Mouse (Mus musculus) bone marrow macrophage, adult 2 months (primary cell): ENCODE data around the gene Ccdc194. TPM values are rescaled to one million over a fixed set of nuclear protein-coding genes. Genes with fewer than 3 reads are reported as not detected.
A peak's percentile ranks its signal among the peaks of the same experiment; 100 is the strongest.

Experiments used
- H3K27ac ChIP-seq: 2 replicates; pipeline ENCODE4 v1.5.1; 2012; ENCODE audit warnings: low read depth, low read length; ENCODE audit not compliant: insufficient read depth
- H3K4me1 ChIP-seq: 2 replicates; pipeline ENCODE4 v1.6.1; 2012; ENCODE audit warnings: low read length; ENCODE audit not compliant: control insufficient read depth, insufficient read depth
- H3K4me3 ChIP-seq: 2 replicates; pipeline ENCODE4 v1.5.1; 2012; ENCODE audit warnings: mild to moderate bottlenecking, low read length, moderate library complexity; ENCODE audit not compliant: insufficient read depth
- CTCF ChIP-seq: IDR thresholded peaks from 2 replicates; pipeline ENCODE4 v1.5.1; 2012; ENCODE audit warnings: low read depth, mild to moderate bottlenecking, low read length, moderate library complexity
- POLR2A ChIP-seq: IDR thresholded peaks from 2 replicates; pipeline ENCODE4 v1.6.1; 2012; ENCODE audit warnings: mild to moderate bottlenecking, low read depth, low read length, borderline replicate concordance
- polyA plus RNA-seq: library from polyadenylated mRNA; stranded (reverse); fragments of >200 nt; gene quantifications from 2 replicates; pipeline ENCODE4 v1.2.4, GENCODE M21; 2012; ENCODE audit not compliant: missing spikeins, insufficient read depth, insufficient read length

Ccdc194 gene
- polyA plus RNA-seq, 1 experiment: 0.40 TPM

- H3K4me1 ChIP-seq: peaks cover 5% of the 10 kb centered on the region; the same call in 1 of the 2 replicates
- H3K27ac ChIP-seq: no peak within 1 kb of the TSS
- peak within 1 kb of the TSS; percentile 72 for H3K4me3 ChIP-seq
- TF ChIP-seq POLR2A (no peak), CTCF (no peak)
These were observed 40.1 kb downstream of the Ccdc194 start, which contains the start of gene Ano8 for GRCm38 (mm10) chr8:71485142-71486135. Gene Ano8, minus strand, starts transcription at chr8:71485963.

- Histone ChIP-seq H3K4me3 (peak overlapping the region; percentile 72), H3K27ac (no peak overlapping the region), H3K4me1 (peaks cover 5% of the 10 kb centered on the region; the same call in 1 of the 2 replicates)
- TF ChIP-seq CTCF (no peak), POLR2A (no peak)
These were observed 40.8 kb downstream of the Ccdc194 start for GRCm38 (mm10) chr8:71484736-71485135.

DNA sequence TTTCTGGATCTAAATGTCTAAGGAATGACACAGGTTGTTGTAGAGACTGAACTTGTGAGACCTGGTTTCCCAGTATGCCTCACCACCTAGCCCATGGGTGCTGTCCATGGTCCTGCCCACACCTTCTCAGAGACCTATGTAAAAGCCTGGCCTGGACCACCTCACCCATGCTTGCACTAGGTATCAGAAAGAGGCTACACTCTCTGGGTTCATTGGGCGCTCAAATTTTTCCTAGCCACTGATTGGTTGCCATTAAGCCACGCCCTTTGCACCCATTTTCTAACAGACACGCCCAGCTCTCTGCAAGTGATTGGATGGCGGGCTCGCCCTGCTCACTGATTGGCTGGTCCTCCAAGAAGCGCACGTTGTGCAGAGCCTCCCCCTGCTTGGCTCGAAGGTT lies 41.6 kb downstream of the Ccdc194 start:
- Histone ChIP-seq H3K4me3 (no peak overlapping the region), H3K27ac (no peak overlapping the region), H3K4me1 (peaks cover 5% of the 10 kb centered on the region; the same call in 1 of the 2 replicates)
- no peak for TF ChIP-seq POLR2A
- TF ChIP-seq CTCF: no peak

GRCm38 (mm10) chr8:71478943-71479342 lies 46.6 kb downstream of the Ccdc194 start:
- no peak overlapping the region for H3K27ac ChIP-seq
- no peak overlapping the region for H3K4me3 ChIP-seq
- peaks cover 8% of the 10 kb centered on the region for H3K4me1 ChIP-seq
- no peak for TF ChIP-seq POLR2A
- TF ChIP-seq CTCF: no peak

DNA sequence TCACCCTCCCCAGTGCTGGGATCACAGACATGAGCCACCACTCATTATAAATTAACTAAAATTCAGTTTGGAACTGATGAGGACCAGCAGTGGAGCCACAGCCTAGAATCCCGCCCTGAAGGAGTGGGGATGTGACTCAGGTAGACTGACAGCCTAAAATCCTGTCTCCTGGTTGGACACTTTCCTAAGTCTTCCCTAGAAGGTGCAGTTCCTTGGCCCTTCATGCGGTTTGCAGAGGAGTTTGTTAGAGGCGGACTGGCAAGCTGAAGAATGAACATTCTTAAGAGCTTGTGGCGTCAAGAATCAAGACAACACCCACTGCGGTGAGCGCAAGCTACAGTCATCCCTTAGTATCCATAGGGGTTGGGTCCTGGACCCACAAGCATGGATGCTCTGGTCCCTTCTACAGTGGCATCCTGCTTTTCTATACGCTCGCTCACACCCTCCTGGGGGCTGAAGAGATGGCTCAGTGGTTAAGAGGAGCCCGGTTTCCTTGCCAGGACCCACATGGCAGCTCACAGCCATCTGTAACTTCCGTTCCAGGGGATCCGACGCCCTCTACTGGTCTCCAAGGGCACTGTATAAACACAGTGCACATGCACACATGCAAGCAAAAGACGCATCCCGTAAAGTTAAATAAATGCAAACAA lies 48.2 kb downstream of the Ccdc194 start:
- TF ChIP-seq CTCF (peak; percentile 68), POLR2A (no peak)
- H3K27ac ChIP-seq: no peak overlapping the region
- H3K4me3 ChIP-seq: peak overlapping the region; percentile 25; the same call in 1 of the 2 replicates
- H3K4me1 ChIP-seq: peaks cover 8% of the 10 kb centered on the region

DNA sequence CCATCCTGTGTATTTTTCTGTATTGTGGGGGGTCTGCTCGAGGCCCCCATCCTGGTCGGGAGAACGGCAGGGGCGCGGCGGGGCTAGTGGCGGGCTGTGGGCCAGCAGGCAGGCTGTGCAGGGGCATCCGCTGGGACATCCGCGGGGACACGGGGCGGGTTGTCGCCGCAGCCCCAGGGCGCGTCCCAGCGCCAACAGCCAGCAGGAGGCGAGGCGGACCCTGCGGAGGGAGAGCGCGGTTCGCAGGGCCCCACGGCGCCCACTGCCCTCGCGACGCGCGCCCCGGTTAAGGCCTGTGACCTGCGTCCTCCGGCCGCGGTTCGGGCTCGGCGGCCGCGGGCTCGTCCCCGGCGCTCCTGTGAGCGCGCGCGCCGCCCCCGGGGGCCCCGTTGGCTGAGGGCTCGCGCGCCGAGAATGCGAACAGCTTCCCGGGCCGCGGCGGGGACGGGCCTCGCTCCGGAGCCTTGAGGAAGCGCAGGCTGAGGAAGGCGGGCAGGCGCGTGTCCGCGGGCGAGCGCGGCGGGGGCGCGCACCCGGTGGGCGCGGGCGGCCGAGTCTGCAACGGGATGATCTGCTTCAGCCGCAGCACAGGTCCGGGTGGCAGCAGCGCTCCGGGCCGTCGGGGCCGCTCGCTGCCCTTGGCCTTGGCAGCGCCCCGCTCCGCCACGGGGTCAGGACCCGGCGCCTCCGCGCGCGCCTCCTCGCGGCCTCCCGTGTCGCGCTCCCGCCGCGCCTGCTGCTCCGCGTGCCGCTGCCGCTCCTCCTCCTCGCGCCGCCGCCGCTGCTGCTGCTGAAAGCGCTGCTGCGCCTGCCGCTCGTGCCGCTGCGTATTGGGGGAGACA lies 49.2 kb downstream of the Ccdc194 start:
- peak overlapping the region; percentile 85 for H3K4me3 ChIP-seq
- peaks cover 8% of the 10 kb centered on the region for H3K4me1 ChIP-seq
- TF ChIP-seq POLR2A: no peak
- TF ChIP-seq CTCF: no peak
- peak overlapping the region; percentile 68 for H3K27ac ChIP-seq

DNA sequence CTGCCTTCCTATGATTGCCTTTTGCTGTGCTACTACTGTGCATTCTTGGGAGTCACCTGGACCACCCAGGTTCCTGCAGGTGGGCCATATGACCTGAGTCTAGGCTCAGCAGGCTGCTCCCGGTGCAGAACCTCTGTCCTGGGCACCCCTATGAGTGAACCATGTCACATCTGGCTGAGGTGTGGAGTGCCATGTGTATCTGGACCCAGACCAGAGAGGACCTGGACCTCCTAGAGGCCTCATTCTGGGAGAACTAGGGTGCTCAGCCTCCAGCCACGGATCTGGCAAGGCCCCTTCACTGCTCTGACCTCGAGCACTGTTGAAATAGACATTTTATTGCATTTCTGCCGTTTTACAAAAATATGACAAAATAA lies 49.8 kb downstream of the Ccdc194 start:
- H3K27ac ChIP-seq: no peak overlapping the region

GRCm38 (mm10) chr8:71474785-71475701 lies 50.5 kb downstream of the Ccdc194 start:
- TF ChIP-seq POLR2A: no peak
- TF ChIP-seq CTCF: no peak
- no peak overlapping the region for H3K4me3 ChIP-seq
- H3K27ac ChIP-seq: no peak overlapping the region
- H3K4me1 ChIP-seq: peaks cover 13% of the 10 kb centered on the region

More for the DNA sequence above, 49.8 kb downstream of the Ccdc194 start:
- Histone ChIP-seq H3K4me3 (peak overlapping the region; percentile 85), H3K4me1 (peaks cover 8% of the 10 kb centered on the region)
- TF ChIP-seq POLR2A (no peak), CTCF (no peak)

GRCm38 (mm10) chr8:71474344-71474743 lies 51.2 kb downstream of the Ccdc194 start:
- Histone ChIP-seq H3K4me3 (no peak overlapping the region), H3K27ac (no peak overlapping the region), H3K4me1 (peaks cover 16% of the 10 kb centered on the region)
- no peak for TF ChIP-seq POLR2A
- no peak for TF ChIP-seq CTCF
